Mouse (Mus musculus): ENCODE data around the gene Sema3g. TPM values are rescaled to one million over a fixed set of nuclear protein-coding genes. Genes with fewer than 3 reads are reported as not detected.

Sema3g gene
- polyA plus RNA-seq, 1 experiment from 2014 or later: 0.32 TPM

DNA sequence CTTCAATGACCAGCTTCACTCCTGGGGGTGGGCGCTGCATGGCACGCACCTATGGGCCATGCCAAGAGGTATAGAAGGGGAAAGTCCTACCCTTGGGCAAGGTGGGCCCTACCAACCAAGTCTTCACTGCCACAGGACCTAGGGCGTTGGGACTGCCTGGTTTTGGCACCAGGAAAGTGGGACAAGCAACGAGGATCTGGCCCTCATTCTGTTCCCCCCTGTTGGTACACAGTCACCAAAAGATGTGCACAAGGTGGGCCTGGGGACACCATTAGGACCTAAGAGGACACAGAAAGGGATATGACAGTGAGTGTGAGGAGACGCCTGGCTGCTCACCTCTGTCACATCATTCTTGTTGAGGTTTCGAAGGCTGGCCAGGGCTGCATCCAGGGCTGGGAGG lies 53.5 kb downstream of the Sema3g start:
- Histone ChIP-seq H3K4me3 (replicated peaks; ENCODE audit: low read length) (no peak overlapping the region), H3K9ac (no peak overlapping the region), H3K36me3 (replicated peaks; ENCODE audit: control insufficient read depth, insufficient read depth) (no peaks in the 10 kb centered on the region), H3K4me1 (replicated peaks; ENCODE audit: control insufficient read depth, insufficient read depth, low read length) (peaks cover 22% of the 10 kb centered on the region), H3K4me2 (replicated peaks) (no peak overlapping the region), H3K9me3 (ENCODE audit: control insufficient read depth, low read length) (no peaks in the 10 kb centered on the region), H3K27ac (no peak overlapping the region), H3K27me3 (ENCODE audit: control insufficient read depth, insufficient read depth, low read length) (no peaks in the 10 kb centered on the region)
- DNase-seq (ENCODE audit: low spot score) (no peak), ATAC-seq (ENCODE audit: low FRiP score) (no peak)
- 91% methylated on average over 6 of the region's 6 CpGs for WGBS

DNA sequence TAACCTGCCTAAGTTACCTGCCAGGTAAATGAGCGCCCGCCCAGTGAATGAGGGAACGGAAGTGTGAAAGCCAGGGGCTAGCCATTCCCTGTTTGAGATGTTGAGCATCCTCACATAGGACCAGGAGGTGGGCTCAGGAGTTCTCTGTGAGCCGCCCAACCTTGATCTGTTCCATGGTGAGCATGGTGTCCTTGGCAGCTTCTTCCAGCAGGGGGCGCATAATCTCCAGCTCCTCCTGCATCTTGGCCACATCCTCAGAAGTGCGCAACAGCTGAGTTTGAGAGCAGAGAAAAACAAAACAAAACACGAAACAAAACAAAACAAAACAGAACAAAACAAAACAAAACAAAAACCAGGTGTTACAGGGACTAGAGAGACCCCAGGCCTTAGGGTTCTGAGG lies 54.5 kb downstream of the Sema3g start:
- 21% methylated on average over 7 of the region's 7 CpGs for WGBS
- Histone ChIP-seq H3K4me2 (replicated peaks) (no peak overlapping the region), H3K9me3 (ENCODE audit: control insufficient read depth, low read length) (no peaks in the 10 kb centered on the region), H3K36me3 (replicated peaks; ENCODE audit: control insufficient read depth, insufficient read depth) (no peaks in the 10 kb centered on the region), H3K4me3 (replicated peaks; ENCODE audit: low read length) (no peak overlapping the region), H3K27me3 (ENCODE audit: control insufficient read depth, insufficient read depth, low read length) (no peaks in the 10 kb centered on the region), H3K9ac (no peak overlapping the region), H3K4me1 (replicated peaks; ENCODE audit: control insufficient read depth, insufficient read depth, low read length) (peaks cover 22% of the 10 kb centered on the region), H3K27ac (no peak overlapping the region)
- no peak for ATAC-seq (ENCODE audit: low FRiP score)
- DNase-seq (ENCODE audit: low spot score): peak; percentile 86

Other genes with a start within 250 kb of the Sema3g start
- 59.5 and 64.4 TPM in 2 replicates for gene Glt8d1, start 216.5 kb upstream of the Sema3g start, polyA plus RNA-seq (2014; fragmentation: Nextera tagmentation; extraction: Ambion mirVana)
- 315 and 357 TPM in 2 replicates for gene Spcs1, start 216.2 kb upstream of the Sema3g start, polyA plus RNA-seq (2014; fragmentation: Nextera tagmentation; extraction: Ambion mirVana)
- gene Pbrm1, start 198.7 kb upstream of the Sema3g start, polyA plus RNA-seq (2014; fragmentation: Nextera tagmentation; extraction: Ambion mirVana): 98.2 and 105 TPM in 2 replicates
- gene Gnl3, start 198.7 kb upstream of the Sema3g start, polyA plus RNA-seq (2014; fragmentation: Nextera tagmentation; extraction: Ambion mirVana): 43.2 and 44.6 TPM in 2 replicates
- gene Smim4, start 88.9 kb upstream of the Sema3g start, polyA plus RNA-seq (2014; fragmentation: Nextera tagmentation; extraction: Ambion mirVana): 55.5 and 77.7 TPM in 2 replicates
- gene Nt5dc2, start 86.8 kb upstream of the Sema3g start, polyA plus RNA-seq (2014; fragmentation: Nextera tagmentation; extraction: Ambion mirVana): 260 and 277 TPM in 2 replicates
- 17.9 and 27.6 TPM in 2 replicates for gene Stab1, start 49.2 kb upstream of the Sema3g start, polyA plus RNA-seq (2014; fragmentation: Nextera tagmentation; extraction: Ambion mirVana)
- gene Tnnc1, start 9.5 kb upstream of the Sema3g start, polyA plus RNA-seq (2014; fragmentation: Nextera tagmentation; extraction: Ambion mirVana): 2.4 and 3.2 TPM in 2 replicates
- 304 and 309 TPM in 2 replicates for gene Nisch, start 914 bp upstream of the Sema3g start, polyA plus RNA-seq (2014; fragmentation: Nextera tagmentation; extraction: Ambion mirVana)
- 10.4 and 10.7 TPM in 2 replicates for gene Phf7, start 33.5 kb downstream of the Sema3g start, polyA plus RNA-seq (2014; fragmentation: Nextera tagmentation; extraction: Ambion mirVana)
- 93.3 and 94.1 TPM in 2 replicates for gene Bap1, start 33.6 kb downstream of the Sema3g start, polyA plus RNA-seq (2014; fragmentation: Nextera tagmentation; extraction: Ambion mirVana)
- gene Dnah1, start 106.0 kb downstream of the Sema3g start, polyA plus RNA-seq (2014; fragmentation: Nextera tagmentation; extraction: Ambion mirVana): 3.6 and 4.3 TPM in 2 replicates
- gene Capn7, start 118.8 kb downstream of the Sema3g start, polyA plus RNA-seq (2014; fragmentation: Nextera tagmentation; extraction: Ambion mirVana): 90.6 and 103 TPM in 2 replicates
- gene Sh3bp5, start 218.2 kb downstream of the Sema3g start, polyA plus RNA-seq (2014; fragmentation: Nextera tagmentation; extraction: Ambion mirVana): 86.9 and 93.7 TPM in 2 replicates

Data from hindbrain, embryonic 14.5 days (tissue).